Mouse (Mus musculus): Measurements from ENCODE around the gene Zfp64. TPM values are rescaled to one million over a fixed set of nuclear protein-coding genes. Genes with fewer than 3 reads are reported as not detected.

The Zfp64 gene
- polyA plus RNA-seq, 1 experiment from 2014 or later = 38.7 TPM

Other genes with a start within 250 kb of the Zfp64 start
- gene Atp9a, start 213.2 kb downstream of the Zfp64 start, polyA plus RNA-seq (2014; fragmentation: Nextera tagmentation; extraction: Ambion mirVana) = 15.6 and 15.9 TPM in 2 replicates
- gene Sall4, start 187.6 kb downstream of the Zfp64 start, polyA plus RNA-seq (2014; fragmentation: Nextera tagmentation; extraction: Ambion mirVana) = 3.8 and 5.0 TPM in 2 replicates

Measured in intestine, embryonic 14.5 days (tissue).